Mouse (Mus musculus) C2C12 (cell line): ENCODE measurements at regions not wholly inside any gene's neighbourhood (a gene's known extent, or its start where the extent isn't known, plus 50 kb on each side); places are given as distances from the start of the nearest gene placed in this dataset.

Experiments
- H3K27me3 ChIP-seq: one replicate; pipeline ENCODE4 v1.6.1; 2011; ENCODE audit not compliant: control insufficient read depth, insufficient read depth, insufficient read length
- H3K36me3 ChIP-seq: one replicate; pipeline ENCODE4 v1.6.1; 2011; ENCODE audit not compliant: control insufficient read depth, insufficient read depth
- H3K4me3 ChIP-seq: one replicate; pipeline ENCODE4 v1.5.1; 2011; ENCODE audit warnings: mild to moderate bottlenecking, control low read depth; ENCODE audit not compliant: poor library complexity, insufficient read depth, severe bottlenecking
- H3K79me2 ChIP-seq: one replicate; pipeline ENCODE4 v1.6.1; 2011; ENCODE audit not compliant: control insufficient read depth, insufficient read depth
- H3K79me3 ChIP-seq: one replicate; pipeline ENCODE4 v1.6.1; 2011; ENCODE audit warnings: low read depth, control low read depth
- H3ac ChIP-seq: one replicate; pipeline ENCODE3; 2011; ENCODE audit warnings: low read depth; ENCODE audit not compliant: control insufficient read depth, insufficient read length
- CEBPB ChIP-seq: IDR thresholded peaks from one replicate; pipeline ENCODE4 v1.6.1; 2011; ENCODE audit warnings: low read depth, mild to moderate bottlenecking, control low read depth, moderate library complexity
- CTCF ChIP-seq: IDR thresholded peaks from one replicate; pipeline ENCODE4 v1.5.1; 2011; ENCODE audit not compliant: control insufficient read depth, insufficient read depth, insufficient read length
- FOSL1 ChIP-seq: IDR thresholded peaks from one replicate; pipeline ENCODE4 v1.8.0; 2011; ENCODE audit warnings: mild to moderate bottlenecking, low read length; ENCODE audit not compliant: poor library complexity, insufficient read depth, severe bottlenecking
- MAX ChIP-seq: IDR thresholded peaks from one replicate; pipeline ENCODE4 v1.6.1; 2011; ENCODE audit warnings: mild to moderate bottlenecking, control low read depth
- MYOD1 ChIP-seq: IDR thresholded peaks from one replicate; pipeline ENCODE4 v1.6.1; 2011; ENCODE audit warnings: low read depth; ENCODE audit not compliant: control insufficient read depth, insufficient read length
- MYOG ChIP-seq: IDR thresholded peaks from one replicate; pipeline ENCODE4 v1.6.1; 2011; ENCODE audit not compliant: control insufficient read depth, insufficient read length; ENCODE audit errors: extremely low read depth
- USF1 ChIP-seq: IDR thresholded peaks from one replicate; pipeline ENCODE4 v1.6.1; 2011; ENCODE audit warnings: low read depth, mild to moderate bottlenecking, control low read depth, moderate library complexity

- Histone ChIP-seq H3K4me3 (no peak overlapping the region), H3K79me2 (no peaks in the 10 kb centered on the region), H3ac (no peak overlapping the region), H3K79me3 (no peaks in the 10 kb centered on the region), H3K36me3 (no peaks in the 10 kb centered on the region), H3K27me3 (no peaks in the 10 kb centered on the region)
- TF ChIP-seq FOSL1 (no peak), CTCF (no peak), CEBPB (no peak), USF1 (no peak), MYOD1 (no peak), MAX (no peak), MYOG (no peak)
Measured at GRCm38 (mm10) chr10:21470589-21470988, 93.5 kb downstream of the Aldh8a1 start.

DNA sequence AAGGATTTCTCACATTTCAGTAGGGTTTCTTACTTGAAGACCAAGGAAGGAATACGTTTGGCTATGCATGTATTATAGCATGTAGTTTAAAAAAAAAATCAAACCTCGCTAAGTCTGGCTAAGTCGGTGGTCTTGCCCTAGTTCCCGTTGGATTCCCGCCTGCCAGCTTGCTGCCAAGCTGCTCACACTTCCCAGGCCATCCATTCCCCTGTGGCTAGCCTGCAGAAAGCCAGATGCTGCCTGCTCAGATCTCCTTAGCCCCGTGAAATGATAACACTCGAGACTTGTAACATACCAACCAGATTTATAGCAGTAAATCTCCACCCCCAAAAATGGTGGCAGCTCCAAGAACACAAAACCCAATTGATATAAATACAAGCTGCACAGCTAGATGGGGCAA is 97.2 kb downstream of the Aldh8a1 start:
- Histone ChIP-seq H3K79me3 (no peaks in the 10 kb centered on the region), H3ac (no peak overlapping the region), H3K79me2 (no peaks in the 10 kb centered on the region), H3K4me3 (no peak overlapping the region), H3K36me3 (no peaks in the 10 kb centered on the region), H3K27me3 (no peaks in the 10 kb centered on the region)
- TF ChIP-seq MAX (no peak), MYOG (no peak), MYOD1 (no peak), CTCF (no peak), FOSL1 (no peak), CEBPB (no peak), USF1 (no peak)

DNA sequence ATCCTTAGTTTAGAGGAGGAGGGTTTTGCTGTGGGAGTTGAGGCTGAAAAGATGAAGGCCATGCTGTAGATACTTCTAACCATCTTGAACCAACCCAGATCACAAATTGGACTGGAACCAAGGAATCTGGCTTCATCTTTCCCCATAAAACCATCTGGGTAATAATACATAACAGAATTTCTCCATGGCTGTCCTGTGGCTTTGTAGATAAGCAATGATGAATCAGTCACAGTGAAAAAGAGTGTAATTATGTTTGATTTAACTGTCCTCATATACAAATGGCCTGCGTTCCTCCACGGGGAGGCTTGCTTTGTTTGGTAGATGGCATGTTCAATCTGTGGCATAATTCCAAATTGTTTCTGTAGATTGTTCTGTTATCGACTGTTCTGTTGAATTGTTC is 100.9 kb downstream of the Aldh8a1 start:
- no peaks in the 10 kb centered on the region for H3K79me2 ChIP-seq
- no peaks in the 10 kb centered on the region for H3K27me3 ChIP-seq
- no peak overlapping the region for H3K4me3 ChIP-seq
- H3K79me3 ChIP-seq, result no peaks in the 10 kb centered on the region
- TF ChIP-seq USF1 (no peak), FOSL1 (no peak), CTCF (no peak), CEBPB (peak; percentile 11), MYOG (no peak)
- H3K36me3 ChIP-seq, result no peaks in the 10 kb centered on the region
- H3ac ChIP-seq, result no peak overlapping the region

DNA sequence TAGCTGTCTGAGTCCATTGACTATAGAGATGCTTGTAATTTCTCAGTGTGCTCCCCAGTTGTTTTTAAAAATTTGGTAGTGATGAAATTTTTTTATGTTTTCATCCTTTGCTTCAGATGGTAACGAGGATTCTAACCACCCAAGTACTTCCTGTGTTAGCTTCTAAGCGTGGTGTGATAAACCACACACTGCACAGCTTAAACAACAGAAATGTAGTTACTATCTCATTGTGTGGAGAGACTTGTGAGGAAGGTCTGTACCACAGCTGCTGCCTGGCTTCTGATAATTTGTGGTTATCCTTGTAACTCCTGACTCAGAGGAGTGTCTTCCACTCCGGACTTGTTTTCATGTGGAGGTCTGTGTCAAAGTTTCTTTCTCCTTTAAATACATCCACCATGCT is 102.3 kb downstream of the Aldh8a1 start:
- TF ChIP-seq MAX, result no peak
- TF ChIP-seq FOSL1, result no peak
- peak; percentile 95 for TF ChIP-seq MYOD1
- Histone ChIP-seq H3K79me3 (no peaks in the 10 kb centered on the region), H3K36me3 (no peaks in the 10 kb centered on the region), H3K4me3 (no peak overlapping the region), H3ac (no peak overlapping the region), H3K79me2 (no peaks in the 10 kb centered on the region), H3K27me3 (no peaks in the 10 kb centered on the region)

GRCm38 (mm10) chr10:21481255-21481654 is 104.2 kb downstream of the Aldh8a1 start:
- H3K27me3 ChIP-seq, result no peaks in the 10 kb centered on the region
- H3K4me3 ChIP-seq, result no peak overlapping the region
- H3K79me3 ChIP-seq, result no peaks in the 10 kb centered on the region
- H3K36me3 ChIP-seq, result no peaks in the 10 kb centered on the region
- H3K79me2 ChIP-seq, result no peaks in the 10 kb centered on the region
- TF ChIP-seq CTCF, result no peak
- H3ac ChIP-seq, result no peak overlapping the region

- Histone ChIP-seq H3K79me3 (no peaks in the 10 kb centered on the region), H3K4me3 (no peak overlapping the region), H3ac (no peak overlapping the region), H3K36me3 (no peaks in the 10 kb centered on the region), H3K27me3 (no peaks in the 10 kb centered on the region), H3K79me2 (no peaks in the 10 kb centered on the region)
- no peak for TF ChIP-seq FOSL1
- TF ChIP-seq MYOD1, result no peak
- no peak for TF ChIP-seq CEBPB
- no peak for TF ChIP-seq MAX
- TF ChIP-seq MYOG, result no peak
- TF ChIP-seq CTCF, result no peak
Measured at GRCm38 (mm10) chr10:21482055-21482454, 105.0 kb downstream of the Aldh8a1 start.

- Histone ChIP-seq H3K79me2 (no peaks in the 10 kb centered on the region), H3K36me3 (no peaks in the 10 kb centered on the region), H3ac (no peak overlapping the region), H3K27me3 (no peaks in the 10 kb centered on the region), H3K4me3 (no peak overlapping the region), H3K79me3 (no peaks in the 10 kb centered on the region)
- TF ChIP-seq CTCF (no peak), USF1 (no peak), CEBPB (no peak), MYOG (no peak), FOSL1 (no peak)
Measured at GRCm38 (mm10) chr10:21482659-21483058, 105.6 kb downstream of the Aldh8a1 start.
